Mouse (Mus musculus) hindbrain, embryonic 15.5 days (tissue): Measurements from ENCODE around the gene Kdm4a. TPM values are rescaled to one million over a fixed set of nuclear protein-coding genes. Genes with fewer than 3 reads are reported as not detected.

Source experiments
- ATAC-seq: fragments of 200-750 bp; cut with Nextera tagmentation; 2 replicates; pipeline ENCODE4 v1.8.0; 2017; ENCODE audit warnings: low read depth, moderate number of reproducible peaks, moderate TSS enrichment; ENCODE audit not compliant: low FRiP score
- H3K27ac ChIP-seq: fragments of 300-500 bp; sonication (generic); replicated peaks from 2 replicates; pipeline ENCODE4 v1.5.1; 2015; ENCODE audit warnings: mild to moderate bottlenecking, inconsistent platforms
- H3K27me3 ChIP-seq: fragments of 300-500 bp; sonication (generic); 2 replicates; pipeline ENCODE4 v1.6.1; 2015; ENCODE audit warnings: control low read depth, inconsistent platforms
- H3K36me3 ChIP-seq: fragments of 300-500 bp; sonication (generic); 2 replicates; pipeline ENCODE4 v1.6.1; 2015; ENCODE audit warnings: control low read depth, inconsistent platforms
- H3K4me1 ChIP-seq: fragments of 300-500 bp; sonication (generic); replicated peaks from 2 replicates; pipeline ENCODE4 v1.6.1; 2015; ENCODE audit warnings: control low read depth, inconsistent platforms
- H3K4me2 ChIP-seq: fragments of 300-500 bp; sonication (generic); 2 replicates; pipeline ENCODE4 v1.6.1; 2015; ENCODE audit warnings: moderate library complexity, mild to moderate bottlenecking, inconsistent platforms
- H3K4me3 ChIP-seq: fragments of 300-500 bp; sonication (generic); 2 replicates; pipeline ENCODE4 v1.5.1; 2015; ENCODE audit warnings: mild to moderate bottlenecking, inconsistent platforms
- H3K9ac ChIP-seq: fragments of 300-500 bp; sonication (generic); 2 replicates; pipeline ENCODE4 v1.6.1; 2015; ENCODE audit warnings: inconsistent platforms
- H3K9me3 ChIP-seq: fragments of 300-500 bp; sonication (generic); 2 replicates; pipeline ENCODE4 v1.6.1; 2016; ENCODE audit warnings: control low read depth, inconsistent platforms
- WGBS: fragments of 180-500 bp; shearing (Covaris S2); methylation state at CpG from one replicate; pipeline ENCODE4 v1.1.7; 2015; 5-methylcytosine and 5-hydroxymethylcytosine counted together
- polyA plus RNA-seq: library from polyadenylated mRNA; unstranded; fragments of >200 nt; fragmentation: Nextera tagmentation; extraction: Ambion mirVana; gene quantifications from 2 replicates; pipeline ENCODE4 v1.2.1, GENCODE M21; 2015

Gene Kdm4a
- polyA plus RNA-seq, 1 experiment from 2014 or later = 42.6 TPM

GRCm38 (mm10) chr4:118150804-118151203 is 29.0 kb downstream of the Kdm4a start:
- Histone ChIP-seq H3K9ac (no peak overlapping the region), H3K27me3 (no peaks in the 10 kb centered on the region), H3K4me2 (no peak overlapping the region), H3K36me3 (peaks cover 85% of the 10 kb centered on the region), H3K27ac (no peak overlapping the region), H3K9me3 (no peaks in the 10 kb centered on the region), H3K4me1 (no peaks in the 10 kb centered on the region), H3K4me3 (no peak overlapping the region)
- WGBS = 90% methylated on average over 7 of the region's 7 CpGs
- ATAC-seq = no peak

GRCm38 (mm10) chr4:118149956-118150680 is 29.7 kb downstream of the Kdm4a start:
- no peak for ATAC-seq
- H3K9ac ChIP-seq = no peak overlapping the region
- peaks cover 86% of the 10 kb centered on the region for H3K36me3 ChIP-seq
- H3K4me2 ChIP-seq = no peak overlapping the region
- 84% methylated on average over 14 of the region's 14 CpGs for WGBS
- no peaks in the 10 kb centered on the region for H3K9me3 ChIP-seq
- no peak overlapping the region for H3K27ac ChIP-seq
- no peaks in the 10 kb centered on the region for H3K4me1 ChIP-seq
- no peak overlapping the region for H3K4me3 ChIP-seq
- H3K27me3 ChIP-seq = no peaks in the 10 kb centered on the region

- Histone ChIP-seq H3K27me3 (no peaks in the 10 kb centered on the region), H3K9me3 (no peaks in the 10 kb centered on the region), H3K4me1 (no peaks in the 10 kb centered on the region), H3K4me3 (no peak overlapping the region), H3K4me2 (no peak overlapping the region), H3K27ac (no peak overlapping the region), H3K36me3 (peaks cover 88% of the 10 kb centered on the region), H3K9ac (no peak overlapping the region)
- WGBS = 86% methylated on average over 10 of the region's 10 CpGs
- ATAC-seq = no peak
Observed at GRCm38 (mm10) chr4:118149055-118149576, 30.7 kb downstream of the Kdm4a start.

GRCm38 (mm10) chr4:118148317-118148687 is 31.5 kb downstream of the Kdm4a start:
- no peaks in the 10 kb centered on the region for H3K27me3 ChIP-seq
- no peaks in the 10 kb centered on the region for H3K4me1 ChIP-seq
- H3K4me3 ChIP-seq = no peak overlapping the region
- H3K36me3 ChIP-seq = peaks cover 88% of the 10 kb centered on the region
- no peak overlapping the region for H3K4me2 ChIP-seq
- 88% methylated on average over 10 of the region's 10 CpGs for WGBS
- peak overlapping the region; percentile 50; the same call in 1 of the 2 replicates for H3K27ac ChIP-seq
- ATAC-seq = no peak
- H3K9ac ChIP-seq = no peak overlapping the region
- H3K9me3 ChIP-seq = no peaks in the 10 kb centered on the region

GRCm38 (mm10) chr4:118147547-118148316 is 32.1 kb downstream of the Kdm4a start:
- Histone ChIP-seq H3K4me3 (no peak overlapping the region), H3K4me1 (no peaks in the 10 kb centered on the region), H3K9me3 (no peaks in the 10 kb centered on the region), H3K36me3 (peaks cover 88% of the 10 kb centered on the region), H3K27me3 (no peaks in the 10 kb centered on the region), H3K4me2 (no peak overlapping the region), H3K9ac (no peak overlapping the region), H3K27ac (peak overlapping the region; percentile 50; the same call in 1 of the 2 replicates)
- ATAC-seq = no peak
- WGBS = 85% methylated on average over 19 of the region's 19 CpGs

- 74% methylated on average over 10 of the region's 10 CpGs for WGBS
- ATAC-seq = 0 out of 2 replicates have a peak, but pooled peaks have one; percentile 17
- Histone ChIP-seq H3K4me3 (no peak overlapping the region), H3K27ac (no peak overlapping the region), H3K4me1 (no peaks in the 10 kb centered on the region), H3K9ac (no peak overlapping the region), H3K27me3 (no peaks in the 10 kb centered on the region), H3K9me3 (no peaks in the 10 kb centered on the region), H3K36me3 (peaks cover 87% of the 10 kb centered on the region), H3K4me2 (no peak overlapping the region)
Observed at GRCm38 (mm10) chr4:118147090-118147489, 32.8 kb downstream of the Kdm4a start.

- Histone ChIP-seq H3K9ac (no peak overlapping the region), H3K27ac (no peak overlapping the region), H3K27me3 (no peaks in the 10 kb centered on the region), H3K4me1 (no peaks in the 10 kb centered on the region), H3K36me3 (peaks cover 89% of the 10 kb centered on the region), H3K4me3 (no peak overlapping the region), H3K4me2 (no peak overlapping the region), H3K9me3 (no peaks in the 10 kb centered on the region)
- WGBS = 89% methylated on average over 9 of the region's 9 CpGs
- no peak for ATAC-seq
Observed at GRCm38 (mm10) chr4:118144324-118144723, 35.5 kb downstream of the Kdm4a start.

- Histone ChIP-seq H3K9me3 (no peaks in the 10 kb centered on the region), H3K27ac (no peak overlapping the region), H3K27me3 (no peaks in the 10 kb centered on the region), H3K9ac (no peak overlapping the region), H3K4me1 (no peaks in the 10 kb centered on the region), H3K36me3 (peaks cover 87% of the 10 kb centered on the region), H3K4me3 (no peak overlapping the region), H3K4me2 (no peak overlapping the region)
- no peak for ATAC-seq
- WGBS = 91% methylated on average over 7 of the region's 7 CpGs
Observed at GRCm38 (mm10) chr4:118143679-118144078, 36.2 kb downstream of the Kdm4a start.

- Histone ChIP-seq H3K27me3 (no peaks in the 10 kb centered on the region), H3K27ac (no peak overlapping the region), H3K36me3 (peaks cover 84% of the 10 kb centered on the region), H3K4me2 (no peak overlapping the region), H3K9me3 (no peaks in the 10 kb centered on the region), H3K4me1 (no peaks in the 10 kb centered on the region), H3K4me3 (no peak overlapping the region), H3K9ac (no peak overlapping the region)
- ATAC-seq = no peak
- 89% methylated on average over 5 of the region's 5 CpGs for WGBS
Observed at GRCm38 (mm10) chr4:118141511-118141910, 38.3 kb downstream of the Kdm4a start.

GRCm38 (mm10) chr4:118138891-118139290 is 41.0 kb downstream of the Kdm4a start:
- H3K4me1 ChIP-seq = peaks cover 10% of the 10 kb centered on the region
- WGBS = 48% methylated on average over 5 of the region's 5 CpGs
- H3K27me3 ChIP-seq = no peaks in the 10 kb centered on the region
- peak overlapping the region; percentile 58 for H3K27ac ChIP-seq
- H3K4me3 ChIP-seq = no peak overlapping the region
- H3K36me3 ChIP-seq = peaks cover 63% of the 10 kb centered on the region
- H3K4me2 ChIP-seq = no peak overlapping the region
- no peaks in the 10 kb centered on the region for H3K9me3 ChIP-seq
- ATAC-seq = no peak
- H3K9ac ChIP-seq = no peak overlapping the region

- Histone ChIP-seq H3K27me3 (no peaks in the 10 kb centered on the region), H3K27ac (no peak overlapping the region), H3K4me2 (no peak overlapping the region), H3K4me1 (peaks cover 20% of the 10 kb centered on the region), H3K4me3 (no peak overlapping the region), H3K9ac (no peak overlapping the region), H3K36me3 (peaks cover 53% of the 10 kb centered on the region), H3K9me3 (no peaks in the 10 kb centered on the region)
- 77% methylated on average over 16 of the region's 16 CpGs for WGBS
- ATAC-seq = no peak
Observed at GRCm38 (mm10) chr4:118137857-118138256, 42.0 kb downstream of the Kdm4a start.

- H3K9me3 ChIP-seq = no peaks in the 10 kb centered on the region
- H3K9ac ChIP-seq = no peak overlapping the region
- no peak overlapping the region for H3K4me3 ChIP-seq
- H3K36me3 ChIP-seq = peaks cover 48% of the 10 kb centered on the region
- H3K4me1 ChIP-seq = peaks cover 21% of the 10 kb centered on the region
- H3K4me2 ChIP-seq = no peak overlapping the region
- H3K27ac ChIP-seq = no peak overlapping the region
- 89% methylated on average over 10 of the region's 10 CpGs for WGBS
- no peaks in the 10 kb centered on the region for H3K27me3 ChIP-seq
- ATAC-seq = no peak
Observed at GRCm38 (mm10) chr4:118137311-118137710, 42.5 kb downstream of the Kdm4a start.
